Mouse (Mus musculus): ENCODE measurements around the gene Ankrd12. TPM values are rescaled to one million over a fixed set of nuclear protein-coding genes. Genes with fewer than 3 reads are reported as not detected.
A peak's percentile ranks its signal among the peaks of the same experiment; 100 is the strongest.

The Ankrd12 gene
- total and polyA plus RNA-seq, 3 experiments = 5.9 to 74.8 (median 67.7) TPM

DNA sequence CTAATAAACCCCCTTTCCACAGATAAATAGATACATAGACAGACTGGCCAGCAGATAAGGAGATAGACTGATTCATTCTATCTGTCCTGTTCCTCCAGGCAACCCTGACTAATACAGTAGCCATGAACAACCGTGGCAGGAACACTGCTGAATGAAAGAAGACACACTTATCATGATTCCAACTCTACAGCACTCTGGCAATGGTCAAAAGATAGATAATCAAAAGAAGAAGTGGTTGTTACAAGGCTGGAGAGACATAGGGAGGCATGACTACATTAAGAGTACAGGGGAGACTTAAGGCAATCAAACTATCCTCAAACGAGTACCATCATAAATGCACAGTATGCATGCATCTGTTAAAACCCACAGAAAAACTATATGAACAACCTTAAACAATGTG is 131.5 kb downstream of the Ankrd12 start:
- Histone ChIP-seq H3K27me3 (ENCODE audit: insufficient read depth, low read length) (no peaks in the 10 kb centered on the region), H3K9me3 (replicated peaks) (no peaks in the 10 kb centered on the region), H3K4me3 (ENCODE audit: low read depth, low read length) (no peak overlapping the region), H3K4me1 (ENCODE audit: insufficient read depth, low read depth, low read length) (peaks cover 43% of the 10 kb centered on the region), H3K36me3 (replicated peaks) (peaks cover 69% of the 10 kb centered on the region)
- TF ChIP-seq GATA1 (IDR thresholded peaks at IDR 0.05; ENCODE audit: borderline replicate concordance, low read length) = no peak
- TF ChIP-seq TAL1 (conservative IDR thresholded peaks at IDR 0.05; ENCODE audit: low read depth, low read length) = no peak
- TF ChIP-seq POLR2AphosphoS5 (IDR thresholded peaks at IDR 0.05; ENCODE audit: insufficient replicate concordance, low read depth, low read length) = no peak
- no peak for TF ChIP-seq GATA2 (IDR thresholded peaks at IDR 0.05; ENCODE audit: borderline replicate concordance, low read depth, low read length)
- TF ChIP-seq CTCF (IDR thresholded peaks at IDR 0.05; ENCODE audit: low read depth, low read length) = no peak
- ATAC-seq (ENCODE audit: extremely low read depth, insufficient number of reproducible peaks, low FRiP score, poor library complexity, severe bottlenecking) (peak; percentile 42; the same call in 1 of the 2 replicates), DNase-seq (ENCODE audit: low spot score) (no peak)

- peaks cover 28% of the 10 kb centered on the region for H3K4me1 ChIP-seq (ENCODE audit: insufficient read depth, low read depth, low read length)
- TF ChIP-seq GATA2 (IDR thresholded peaks at IDR 0.05; ENCODE audit: borderline replicate concordance, low read depth, low read length) = no peak
- TF ChIP-seq POLR2AphosphoS5 (IDR thresholded peaks at IDR 0.05; ENCODE audit: insufficient replicate concordance, low read depth, low read length) = no peak
- TF ChIP-seq CTCF (IDR thresholded peaks at IDR 0.05; ENCODE audit: low read depth, low read length) = no peak
- TF ChIP-seq GATA1 (IDR thresholded peaks at IDR 0.05; ENCODE audit: borderline replicate concordance, low read length) = no peak
- TF ChIP-seq TAL1 (conservative IDR thresholded peaks at IDR 0.05; ENCODE audit: low read depth, low read length) = no peak
- no peaks in the 10 kb centered on the region for H3K9me3 ChIP-seq (replicated peaks)
- peaks cover 76% of the 10 kb centered on the region for H3K36me3 ChIP-seq (replicated peaks)
- H3K4me3 ChIP-seq (ENCODE audit: low read depth, low read length) = no peak overlapping the region
- ATAC-seq (ENCODE audit: extremely low read depth, insufficient number of reproducible peaks, low FRiP score, poor library complexity, severe bottlenecking) = no peak
- no peaks in the 10 kb centered on the region for H3K27me3 ChIP-seq (ENCODE audit: insufficient read depth, low read length)
- no peak for DNase-seq (ENCODE audit: low spot score)
These were observed 134.5 kb downstream of the Ankrd12 start for GRCm38 (mm10) chr17:65942394-65942793.

DNA sequence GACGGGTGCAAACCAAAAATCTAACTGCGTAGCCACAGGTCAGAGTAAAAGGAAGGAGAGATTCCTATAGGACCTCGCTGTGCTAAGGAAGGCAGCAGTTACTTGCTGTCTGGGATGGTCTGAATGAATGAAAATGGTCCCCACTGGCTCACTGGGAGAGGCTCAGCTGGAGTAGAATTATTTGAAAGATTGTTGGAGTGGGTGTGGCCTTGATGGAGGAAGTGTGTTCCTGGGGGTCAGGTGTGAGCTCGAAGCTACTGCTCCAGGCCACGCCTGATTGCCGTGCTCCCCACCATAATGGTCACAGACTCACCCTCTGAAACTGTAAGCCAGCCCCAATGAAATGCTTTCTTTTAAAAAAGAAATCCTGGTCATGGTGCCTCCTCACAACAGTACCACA is 135.6 kb downstream of the Ankrd12 start:
- DNase-seq (ENCODE audit: low spot score) (no peak), ATAC-seq (ENCODE audit: extremely low read depth, insufficient number of reproducible peaks, low FRiP score, poor library complexity, severe bottlenecking) (no peak)
- H3K36me3 ChIP-seq (replicated peaks) = peaks cover 80% of the 10 kb centered on the region
- H3K27me3 ChIP-seq (ENCODE audit: insufficient read depth, low read length) = no peaks in the 10 kb centered on the region
- no peaks in the 10 kb centered on the region for H3K9me3 ChIP-seq (replicated peaks)
- no peak for TF ChIP-seq TAL1 (conservative IDR thresholded peaks at IDR 0.05; ENCODE audit: low read depth, low read length)
- TF ChIP-seq GATA2 (IDR thresholded peaks at IDR 0.05; ENCODE audit: borderline replicate concordance, low read depth, low read length) = no peak
- no peak for TF ChIP-seq CTCF (IDR thresholded peaks at IDR 0.05; ENCODE audit: low read depth, low read length)
- no peak for TF ChIP-seq GATA1 (IDR thresholded peaks at IDR 0.05; ENCODE audit: borderline replicate concordance, low read length)
- TF ChIP-seq POLR2AphosphoS5 (IDR thresholded peaks at IDR 0.05; ENCODE audit: insufficient replicate concordance, low read depth, low read length) = no peak
- H3K4me3 ChIP-seq (ENCODE audit: low read depth, low read length) = no peak overlapping the region
- peaks cover 26% of the 10 kb centered on the region for H3K4me1 ChIP-seq (ENCODE audit: insufficient read depth, low read depth, low read length)

DNA sequence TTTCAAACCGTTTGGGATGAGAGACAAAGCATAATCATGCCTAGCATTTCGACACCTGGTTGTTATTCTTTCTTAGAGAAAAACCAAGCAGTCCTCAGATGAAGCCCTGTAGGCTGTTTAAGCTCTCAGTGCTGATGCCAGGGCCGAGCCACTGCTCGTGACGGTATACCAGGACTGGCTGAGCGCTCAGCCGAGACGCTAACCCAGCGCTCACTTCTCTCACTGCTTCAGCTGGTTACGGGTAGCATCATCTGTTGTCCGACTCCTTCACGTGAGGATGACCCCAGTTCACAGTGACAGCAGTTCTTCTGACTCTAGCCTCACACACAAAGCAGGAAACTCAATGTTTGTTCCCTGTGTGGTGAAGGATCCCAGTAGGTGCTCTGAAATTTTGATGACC is 136.7 kb downstream of the Ankrd12 start:
- no peaks in the 10 kb centered on the region for H3K27me3 ChIP-seq (ENCODE audit: insufficient read depth, low read length)
- ATAC-seq (ENCODE audit: extremely low read depth, insufficient number of reproducible peaks, low FRiP score, poor library complexity, severe bottlenecking) (no peak), DNase-seq (ENCODE audit: low spot score) (no peak)
- H3K4me3 ChIP-seq (ENCODE audit: low read depth, low read length) = no peak overlapping the region
- peaks cover 20% of the 10 kb centered on the region for H3K4me1 ChIP-seq (ENCODE audit: insufficient read depth, low read depth, low read length)
- H3K9me3 ChIP-seq (replicated peaks) = no peaks in the 10 kb centered on the region
- H3K36me3 ChIP-seq (replicated peaks) = peaks cover 82% of the 10 kb centered on the region
- TF ChIP-seq CTCF (IDR thresholded peaks at IDR 0.05; ENCODE audit: low read depth, low read length) (no peak), GATA1 (IDR thresholded peaks at IDR 0.05; ENCODE audit: borderline replicate concordance, low read length) (no peak), GATA2 (IDR thresholded peaks at IDR 0.05; ENCODE audit: borderline replicate concordance, low read depth, low read length) (no peak), POLR2AphosphoS5 (IDR thresholded peaks at IDR 0.05; ENCODE audit: insufficient replicate concordance, low read depth, low read length) (no peak), TAL1 (conservative IDR thresholded peaks at IDR 0.05; ENCODE audit: low read depth, low read length) (no peak)

DNA sequence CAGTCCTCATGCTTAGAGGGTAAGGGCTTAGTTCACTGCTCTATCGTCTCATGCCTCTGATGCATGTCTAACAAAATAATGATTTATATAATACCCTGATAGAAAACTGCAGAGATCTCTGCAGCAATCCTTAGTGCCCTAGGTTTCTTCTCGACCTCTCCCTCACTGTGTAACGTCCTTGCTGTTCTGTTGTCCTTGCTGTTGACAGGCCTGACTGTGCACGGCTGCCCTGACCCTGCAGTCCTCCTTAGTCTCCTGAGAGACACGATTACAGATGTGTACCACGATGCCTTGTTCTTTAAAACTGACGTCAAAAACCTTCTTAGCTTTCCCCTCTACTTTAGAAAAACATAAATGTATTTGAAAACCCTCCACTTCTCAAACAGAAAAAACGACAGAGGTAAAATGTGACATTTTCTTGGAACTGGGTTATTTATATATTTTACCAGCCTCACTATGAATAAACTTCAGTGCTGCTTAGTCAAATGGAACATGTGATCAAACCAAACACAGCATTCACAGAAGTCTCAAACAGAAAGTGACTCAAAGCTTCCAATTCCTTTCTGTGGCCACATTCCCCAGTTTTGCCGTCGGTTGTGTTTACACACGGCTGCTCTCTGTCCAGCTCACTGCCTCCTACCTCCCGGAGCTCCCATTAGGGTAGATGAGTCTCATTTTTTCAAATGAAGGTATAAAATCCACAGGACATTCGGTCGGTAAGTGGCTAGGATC is 137.3 kb downstream of the Ankrd12 start:
- Histone ChIP-seq H3K36me3 (replicated peaks) (peaks cover 81% of the 10 kb centered on the region), H3K4me1 (ENCODE audit: insufficient read depth, low read depth, low read length) (peaks cover 17% of the 10 kb centered on the region), H3K9me3 (replicated peaks) (no peaks in the 10 kb centered on the region), H3K4me3 (ENCODE audit: low read depth, low read length) (no peak overlapping the region), H3K27me3 (ENCODE audit: insufficient read depth, low read length) (no peaks in the 10 kb centered on the region)
- TF ChIP-seq GATA1 (IDR thresholded peaks at IDR 0.05; ENCODE audit: borderline replicate concordance, low read length) (no peak), GATA2 (IDR thresholded peaks at IDR 0.05; ENCODE audit: borderline replicate concordance, low read depth, low read length) (no peak), CTCF (IDR thresholded peaks at IDR 0.05; ENCODE audit: low read depth, low read length) (no peak), POLR2AphosphoS5 (IDR thresholded peaks at IDR 0.05; ENCODE audit: insufficient replicate concordance, low read depth, low read length) (no peak), TAL1 (conservative IDR thresholded peaks at IDR 0.05; ENCODE audit: low read depth, low read length) (no peak)
- ATAC-seq (ENCODE audit: extremely low read depth, insufficient number of reproducible peaks, low FRiP score, poor library complexity, severe bottlenecking) (no peak), DNase-seq (ENCODE audit: low spot score) (no peak)

- ATAC-seq (ENCODE audit: extremely low read depth, insufficient number of reproducible peaks, low FRiP score, poor library complexity, severe bottlenecking) = no peak
- no peak for TF ChIP-seq POLR2AphosphoS5 (IDR thresholded peaks at IDR 0.05; ENCODE audit: insufficient replicate concordance, low read depth, low read length)
- no peak for TF ChIP-seq CTCF (IDR thresholded peaks at IDR 0.05; ENCODE audit: low read depth, low read length)
- TF ChIP-seq TAL1 (conservative IDR thresholded peaks at IDR 0.05; ENCODE audit: low read depth, low read length) = no peak
- TF ChIP-seq GATA1 (IDR thresholded peaks at IDR 0.05; ENCODE audit: borderline replicate concordance, low read length) = no peak
- TF ChIP-seq GATA2 (IDR thresholded peaks at IDR 0.05; ENCODE audit: borderline replicate concordance, low read depth, low read length) = no peak
- Histone ChIP-seq H3K9me3 (replicated peaks) (no peaks in the 10 kb centered on the region), H3K4me3 (ENCODE audit: low read depth, low read length) (no peak overlapping the region), H3K36me3 (replicated peaks) (peaks cover 80% of the 10 kb centered on the region), H3K4me1 (ENCODE audit: insufficient read depth, low read depth, low read length) (peaks cover 17% of the 10 kb centered on the region), H3K27me3 (ENCODE audit: insufficient read depth, low read length) (no peaks in the 10 kb centered on the region)
- DNase-seq (ENCODE audit: low spot score) = no peak
These were observed 139.2 kb downstream of the Ankrd12 start for GRCm38 (mm10) chr17:65937671-65938070.

Measured in G1E (cell line).